Mouse (Mus musculus) midbrain, postnatal 0 days (tissue): ENCODE data around the gene Inka2. TPM values are rescaled to one million over a fixed set of nuclear protein-coding genes. Genes with fewer than 3 reads are reported as not detected.

Experiments
- ATAC-seq: fragments of 200-750 bp; cut with Nextera tagmentation; 2 replicates; pipeline ENCODE4 v1.8.0; 2017; ENCODE audit warnings: moderate number of reproducible peaks, mild to moderate bottlenecking, moderate TSS enrichment, moderate library complexity; ENCODE audit not compliant: low FRiP score
- DNase-seq: peaks from one replicate; pipeline ENCODE4 v3.0.0-alpha.2; 2015; ENCODE audit warnings: low spot score
- H3K27ac ChIP-seq: fragments of 300-500 bp; sonication (generic); 2 replicates; pipeline ENCODE4 v1.5.1; 2014; ENCODE audit warnings: low read depth, mild to moderate bottlenecking, low read length, mixed read lengths
- H3K27me3 ChIP-seq: fragments of 300-500 bp; sonication (generic); 2 replicates; pipeline ENCODE4 v1.6.1; 2014; ENCODE audit warnings: low read length, control low read depth, mixed read lengths; ENCODE audit not compliant: insufficient read depth
- H3K36me3 ChIP-seq: fragments of 300-500 bp; sonication (generic); 2 replicates; pipeline ENCODE4 v1.6.1; 2014; ENCODE audit warnings: low read length, control low read depth, mixed read lengths; ENCODE audit not compliant: insufficient read depth
- H3K4me1 ChIP-seq: fragments of 300-500 bp; sonication (generic); 2 replicates; pipeline ENCODE4 v1.6.1; 2014; ENCODE audit warnings: mild to moderate bottlenecking, control low read depth, antibody characterized with exemption, low read length, mixed read lengths; ENCODE audit not compliant: insufficient read depth
- H3K4me2 ChIP-seq: fragments of 300-500 bp; sonication (generic); 2 replicates; pipeline ENCODE4 v1.6.1; 2014; ENCODE audit warnings: low read depth, mild to moderate bottlenecking, low read length, mixed read lengths; ENCODE audit not compliant: poor library complexity, severe bottlenecking
- H3K4me3 ChIP-seq: fragments of 300-500 bp; sonication (generic); 2 replicates; pipeline ENCODE4 v1.5.1; 2014; ENCODE audit warnings: low read depth, mild to moderate bottlenecking, low read length, moderate library complexity
- H3K9ac ChIP-seq: fragments of 300-500 bp; sonication (generic); replicated peaks from 2 replicates; pipeline ENCODE4 v1.6.1; 2014; ENCODE audit warnings: mild to moderate bottlenecking, low read length, moderate library complexity, mixed read lengths; ENCODE audit not compliant: poor library complexity, severe bottlenecking
- H3K9me3 ChIP-seq: fragments of 300-500 bp; sonication (generic); 2 replicates; pipeline ENCODE4 v1.6.1; 2016; ENCODE audit warnings: low read length, control low read depth
- CTCF ChIP-seq: IDR thresholded peaks from 2 replicates; pipeline ENCODE4 v1.5.1; 2016; ENCODE audit warnings: antibody characterized with exemption, mild to moderate bottlenecking
- WGBS: fragments of 180-500 bp; shearing (Covaris S2); extraction: QIAGEN DNeasy Blood & Tissue Kit; methylation state at CpG from one replicate; pipeline ENCODE4 v1.1.7; 2014; 5-methylcytosine and 5-hydroxymethylcytosine counted together
- polyA plus RNA-seq: library from polyadenylated mRNA; unstranded; fragments of >200 nt; fragmentation: Nextera tagmentation; extraction: Ambion mirVana; gene quantifications from 2 replicates; pipeline ENCODE4 v1.2.1, GENCODE M21; 2015
- total RNA-seq: library from RNA; depleted of rRNA; stranded (reverse); fragments of >200 nt; gene quantifications from 2 replicates; pipeline ENCODE4 v1.2.3, GENCODE M21; 2014

The Inka2 gene
- total and polyA plus RNA-seq, 2 experiments from 2014 or later, result 3.7 to 7.7 TPM

- Histone ChIP-seq H3K27me3 (no peaks in the 10 kb centered on the region), H3K36me3 (no peaks in the 10 kb centered on the region), H3K9me3 (no peaks in the 10 kb centered on the region), H3K9ac (no peak overlapping the region), H3K4me3 (no peak overlapping the region), H3K4me1 (no peaks in the 10 kb centered on the region; the same call in 1 of the 2 replicates), H3K27ac (no peak overlapping the region), H3K4me2 (no peak overlapping the region)
- no peak for TF ChIP-seq CTCF
- WGBS, result 52% methylated on average over 11 of the region's 11 CpGs
- DNase-seq (peak; percentile 55), ATAC-seq (no peak)
These were observed 13.6 kb downstream of the Inka2 start for GRCm38 (mm10) chr3:105717856-105718555.

- Histone ChIP-seq H3K4me3 (no peak overlapping the region), H3K27ac (no peak overlapping the region), H3K4me1 (no peaks in the 10 kb centered on the region; the same call in 1 of the 2 replicates), H3K4me2 (no peak overlapping the region), H3K9ac (no peak overlapping the region), H3K27me3 (no peaks in the 10 kb centered on the region), H3K9me3 (no peaks in the 10 kb centered on the region), H3K36me3 (no peaks in the 10 kb centered on the region)
- DNase-seq, result no peak
- no peak for ATAC-seq
- TF ChIP-seq CTCF, result peak; percentile 15; the same call in 1 of the 2 replicates
- WGBS, result 59% methylated on average over 4 of the region's 4 CpGs
These were observed 14.3 kb downstream of the Inka2 start for GRCm38 (mm10) chr3:105718746-105719145.

GRCm38 (mm10) chr3:105719979-105720378 lies 15.6 kb downstream of the Inka2 start:
- no peak overlapping the region for H3K9ac ChIP-seq
- no peak overlapping the region for H3K4me2 ChIP-seq
- 79% methylated on average over 4 of the region's 4 CpGs for WGBS
- H3K27me3 ChIP-seq, result no peaks in the 10 kb centered on the region
- DNase-seq, result no peak
- H3K4me1 ChIP-seq, result no peaks in the 10 kb centered on the region
- H3K9me3 ChIP-seq, result no peaks in the 10 kb centered on the region
- H3K4me3 ChIP-seq, result no peak overlapping the region
- no peak overlapping the region for H3K27ac ChIP-seq
- ATAC-seq, result no peak
- TF ChIP-seq CTCF, result no peak
- no peaks in the 10 kb centered on the region for H3K36me3 ChIP-seq

GRCm38 (mm10) chr3:105720514-105720913 lies 16.1 kb downstream of the Inka2 start:
- no peaks in the 10 kb centered on the region for H3K27me3 ChIP-seq
- TF ChIP-seq CTCF, result no peak
- no peak overlapping the region for H3K27ac ChIP-seq
- H3K4me2 ChIP-seq, result no peak overlapping the region
- H3K4me3 ChIP-seq, result no peak overlapping the region
- H3K9me3 ChIP-seq, result no peaks in the 10 kb centered on the region
- no peak for DNase-seq
- no peaks in the 10 kb centered on the region for H3K36me3 ChIP-seq
- 83% methylated on average over 4 of the region's 4 CpGs for whole genome bisulfite sequencing
- no peak overlapping the region for H3K9ac ChIP-seq
- no peaks in the 10 kb centered on the region for H3K4me1 ChIP-seq
- ATAC-seq, result no peak

GRCm38 (mm10) chr3:105721681-105722201 lies 17.3 kb downstream of the Inka2 start:
- Histone ChIP-seq H3K4me2 (no peak overlapping the region), H3K4me1 (no peaks in the 10 kb centered on the region), H3K9ac (no peak overlapping the region), H3K9me3 (no peaks in the 10 kb centered on the region), H3K36me3 (no peaks in the 10 kb centered on the region; the same call in 1 of the 2 replicates), H3K27ac (no peak overlapping the region), H3K27me3 (no peaks in the 10 kb centered on the region), H3K4me3 (no peak overlapping the region)
- no peak for DNase-seq
- no peak for ATAC-seq
- no peak for TF ChIP-seq CTCF
- WGBS, result 56% methylated on average over 2 of the region's 2 CpGs

- DNase-seq, result no peak
These were observed 18.1 kb downstream of the Inka2 start for GRCm38 (mm10) chr3:105722510-105722909.

More at GRCm38 (mm10) chr3:105722510-105722909, 18.1 kb downstream of the Inka2 start:
- Histone ChIP-seq H3K9me3 (no peaks in the 10 kb centered on the region), H3K4me1 (no peaks in the 10 kb centered on the region), H3K9ac (no peak overlapping the region), H3K27me3 (no peaks in the 10 kb centered on the region), H3K36me3 (no peaks in the 10 kb centered on the region; the same call in 1 of the 2 replicates), H3K4me3 (no peak overlapping the region), H3K4me2 (no peak overlapping the region), H3K27ac (no peak overlapping the region)
- no peak for TF ChIP-seq CTCF
- no peak for ATAC-seq
- 91% methylated on average over 3 of the region's 3 CpGs for WGBS
